Mouse (Mus musculus): ENCODE measurements around the gene Zeb2.

GRCm38 (mm10) chr2:45060768-45061167 lies 56.4 kb downstream of the Zeb2 start:
- no peak for TF ChIP-seq MYOD1 (IDR thresholded peaks at IDR 0.05; ENCODE audit: control insufficient read depth in 1 of 3, insufficient read length in 2 of 3, low read depth in 2 of 3)
- no peak for TF ChIP-seq USF1 (IDR thresholded peaks at IDR 0.05; ENCODE audit: low read depth)
- TF ChIP-seq POLR2A (IDR thresholded peaks at IDR 0.05; ENCODE audit: insufficient read length, low read depth) = no peak
- no peak for TF ChIP-seq TCF12 (IDR thresholded peaks at IDR 0.05; ENCODE audit: insufficient read depth, poor library complexity, severe bottlenecking)
- TF ChIP-seq MAX (IDR thresholded peaks at IDR 0.05; ENCODE audit: low read depth) = no peak
